Mouse (Mus musculus) skeletal muscle tissue, postnatal 0 days (tissue): ENCODE data around the gene Tmem39a. TPM values are rescaled to one million over a fixed set of nuclear protein-coding genes. Genes with fewer than 3 reads are reported as not detected.

ENCODE experiments used
- polyA plus RNA-seq: library from polyadenylated mRNA; unstranded; fragments of >200 nt; fragmentation: Nextera tagmentation; extraction: Ambion mirVana; gene quantifications from 2 replicates; pipeline ENCODE4 v1.2.1, GENCODE M21; 2015

Gene Tmem39a
- 33.9 and 40.7 TPM in 2 replicates for polyA plus RNA-seq

GRCm38 (mm10) chr16:38558221-38558748 lies at the start of gene Tmem39a:
Gene Tmem39a, plus strand, starts transcription at chr16:38558698.

DNA sequence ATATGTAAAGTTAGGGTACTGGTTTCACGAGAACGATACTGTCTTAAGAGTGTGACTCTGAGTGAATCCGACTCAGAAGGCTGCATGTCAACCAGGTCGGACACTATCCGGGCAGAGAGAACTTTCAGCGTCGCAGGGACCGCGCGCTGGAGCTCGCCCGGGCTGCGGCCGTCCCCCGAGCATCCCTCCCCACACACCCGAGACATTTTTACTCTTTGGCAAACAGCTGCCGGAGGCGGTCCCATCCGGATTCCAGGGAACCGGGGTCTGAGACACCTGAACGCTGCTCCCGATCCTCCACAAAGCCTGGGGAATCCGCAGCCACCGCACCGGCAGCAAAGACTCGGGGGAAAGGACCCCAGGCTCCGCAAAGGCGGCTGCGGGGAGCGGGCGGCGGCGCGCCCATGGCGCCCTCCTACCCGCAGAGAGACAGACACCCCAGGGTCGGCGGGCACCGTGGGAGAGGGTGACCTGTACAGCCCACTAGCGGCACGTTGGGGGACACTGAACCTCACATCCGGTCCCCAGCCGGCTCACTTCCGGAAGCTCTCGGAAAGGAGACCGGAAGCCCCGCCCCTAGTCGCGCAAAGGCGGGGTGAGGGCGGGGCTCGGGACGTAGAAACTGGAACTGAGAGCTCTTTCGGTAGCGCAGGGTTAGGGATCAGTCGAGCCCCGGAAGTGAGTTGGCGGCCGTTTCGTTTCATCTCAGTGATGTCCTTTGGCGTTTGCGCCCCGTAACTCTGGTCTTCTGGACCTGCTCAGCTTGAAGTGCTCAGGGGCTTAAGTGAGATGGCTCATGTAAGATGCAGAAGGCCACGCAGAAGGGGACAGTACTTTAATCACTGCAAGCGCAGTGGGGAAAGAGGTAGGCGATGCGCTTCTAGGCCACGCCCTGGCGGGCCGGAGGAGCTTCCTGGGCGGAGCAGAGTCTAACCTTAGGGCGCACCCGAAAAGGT lies 36.1 kb upstream of the Tmem39a start, which contains the start of gene Timmdc1:
TSS of gene Timmdc1 (minus strand) at position 535 of the 956 bp plus-strand sequence.

GRCm38 (mm10) chr16:38549479-38550396 lies 8.8 kb upstream of the Tmem39a start, which contains the start of gene Poglut1:
Gene Poglut1, minus strand, starts transcription at chr16:38550258.

Other genes with a start within 250 kb of the Tmem39a start
- 0.05 and 0.06 TPM in 2 replicates for gene Maats1, start 216.6 kb upstream of the Tmem39a start, polyA plus RNA-seq
- gene Cox17, start 211.7 kb upstream of the Tmem39a start, polyA plus RNA-seq: 266 and 297 TPM in 2 replicates
- not detected in 2 replicates for gene Gm21987, start 211.7 kb upstream of the Tmem39a start, polyA plus RNA-seq
- gene Popdc2, start 196.5 kb upstream of the Tmem39a start, polyA plus RNA-seq: 40.2 and 51.2 TPM in 2 replicates
- gene Pla1a, start 125.6 kb upstream of the Tmem39a start, polyA plus RNA-seq: 1.2 and 1.7 TPM in 2 replicates
- gene Adprh, start 106.0 kb upstream of the Tmem39a start, polyA plus RNA-seq: 66.3 and 83.9 TPM in 2 replicates
- gene Cd80, start 103.1 kb upstream of the Tmem39a start, polyA plus RNA-seq: 0.17 and 0.22 TPM in 2 replicates
- gene Timmdc1, start 36.0 kb upstream of the Tmem39a start, polyA plus RNA-seq: 30.5 and 32.8 TPM in 2 replicates
- 12.1 and 12.6 TPM in 2 replicates for gene Poglut1, start 8.4 kb upstream of the Tmem39a start, polyA plus RNA-seq
- gene Arhgap31, start 154.6 kb downstream of the Tmem39a start, polyA plus RNA-seq: 5.9 and 6.9 TPM in 2 replicates
- 7.3 and 9.4 TPM in 2 replicates for gene B4galt4, start 183.6 kb downstream of the Tmem39a start, polyA plus RNA-seq
- 1.7 and 2.8 TPM in 2 replicates for gene Upk1b, start 241.6 kb downstream of the Tmem39a start, polyA plus RNA-seq